Mouse (Mus musculus) thymus, adult 2 months (tissue): ENCODE data around the gene Agpat3. TPM values are rescaled to one million over a fixed set of nuclear protein-coding genes. Genes with fewer than 3 reads are reported as not detected.
A peak's percentile ranks its signal among the peaks of the same experiment; 100 is the strongest.

Source experiments
- DNase-seq: peaks from one replicate; pipeline ENCODE4 v3.0.0; 2021
- H3K27ac ChIP-seq: fragments of 200-500 bp; 2 replicates; pipeline ENCODE4 v1.5.1; 2012; ENCODE audit warnings: low read length, control low read depth; ENCODE audit not compliant: control insufficient read depth, insufficient read depth
- H3K27me3 ChIP-seq: fragments of 200-500 bp; 2 replicates; pipeline ENCODE4 v1.6.1; 2012; ENCODE audit warnings: mild to moderate bottlenecking, low read length, moderate library complexity, mixed read lengths; ENCODE audit not compliant: control insufficient read depth, insufficient read depth
- H3K36me3 ChIP-seq: fragments of 200-500 bp; 2 replicates; pipeline ENCODE4 v1.6.1; 2012; ENCODE audit warnings: mild to moderate bottlenecking, low read length, moderate library complexity; ENCODE audit not compliant: control insufficient read depth, insufficient read depth
- H3K4me1 ChIP-seq: fragments of 200-500 bp; replicated peaks from 2 replicates; pipeline ENCODE4 v1.6.1; 2012; ENCODE audit warnings: low read length; ENCODE audit not compliant: control insufficient read depth, insufficient read depth
- H3K4me3 ChIP-seq: fragments of 200-500 bp; 2 replicates; pipeline ENCODE4 v1.5.1; 2012; ENCODE audit warnings: mild to moderate bottlenecking, low read length, control low read depth, moderate library complexity; ENCODE audit not compliant: control insufficient read depth, insufficient read depth
- CTCF ChIP-seq: fragments of 200-500 bp; IDR thresholded peaks from 2 replicates; pipeline ENCODE4 v1.5.1; 2012; ENCODE audit warnings: mild to moderate bottlenecking, control low read depth, low read length, moderate library complexity, borderline replicate concordance; ENCODE audit not compliant: control insufficient read depth, poor library complexity, insufficient read depth; ENCODE audit errors: extremely low read depth
- POLR2A ChIP-seq: fragments of 200-500 bp; IDR thresholded peaks from 2 replicates; pipeline ENCODE4 v1.6.1; 2012; ENCODE audit warnings: mild to moderate bottlenecking, low read length, control low read depth, moderate library complexity; ENCODE audit not compliant: control insufficient read depth, poor library complexity, insufficient read depth; ENCODE audit errors: extremely low read depth
- WGBS: fragments of 180-500 bp; shearing (Covaris S2); methylation state at CpG from one replicate; pipeline ENCODE4 v1.1.7; 2018; 5-methylcytosine and 5-hydroxymethylcytosine counted together
- polyA plus RNA-seq: library from polyadenylated mRNA; depleted of rRNA; stranded (reverse); fragments of >200 nt; gene quantifications from 2 replicates; pipeline ENCODE4 v1.2.3, GENCODE M21; 2012

Agpat3 gene
- polyA plus RNA-seq, 1 experiment = 423 TPM

DNA sequence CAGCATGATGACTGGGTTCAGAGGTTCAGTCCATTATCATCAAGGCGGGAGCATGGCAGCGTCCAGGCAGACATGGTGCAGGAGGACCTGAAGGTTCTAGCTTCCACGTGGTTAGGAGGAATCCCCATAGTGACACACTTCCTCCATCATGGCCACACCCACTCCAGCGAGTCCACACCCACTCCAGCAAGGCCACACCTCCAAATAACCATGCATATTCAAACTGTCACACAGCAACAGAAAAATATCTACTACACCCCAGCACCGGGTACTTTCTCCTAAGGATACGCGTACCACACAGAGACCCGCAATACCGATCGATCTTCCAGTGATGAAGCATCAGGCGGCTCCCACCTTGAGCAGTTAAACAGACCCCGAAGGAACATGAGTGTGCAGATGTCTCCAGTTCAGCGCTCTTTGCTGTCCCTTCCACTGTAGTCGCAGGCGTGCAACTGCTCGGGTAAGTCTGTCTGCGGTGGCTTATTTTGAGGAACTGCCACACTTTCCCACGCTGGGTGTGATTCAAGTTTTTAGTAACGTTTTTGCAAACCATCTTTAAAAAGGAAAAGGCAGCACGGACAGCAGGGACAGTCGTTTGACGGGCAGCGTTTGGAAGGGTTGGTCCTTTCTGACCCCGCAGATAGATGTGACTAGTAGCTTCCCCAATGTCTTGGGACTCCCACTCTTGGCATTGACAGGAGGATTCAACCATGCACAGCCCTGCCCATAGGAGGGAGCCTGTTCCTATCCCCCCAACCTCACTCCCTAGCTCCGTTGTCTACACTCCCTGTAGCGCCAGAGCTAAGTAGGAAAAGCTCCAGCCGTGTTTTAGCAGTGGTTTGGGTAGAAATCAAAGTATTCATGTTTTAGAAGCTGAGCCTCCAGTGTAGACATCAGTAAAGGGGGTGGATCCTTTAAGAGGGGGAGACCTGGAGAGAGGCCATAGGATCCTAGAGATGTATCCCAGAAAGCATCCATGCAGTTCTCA is 20.7 kb upstream of the Agpat3 start:
- peak; percentile 33 for DNase-seq
- H3K27ac ChIP-seq = no peak overlapping the region

DNA sequence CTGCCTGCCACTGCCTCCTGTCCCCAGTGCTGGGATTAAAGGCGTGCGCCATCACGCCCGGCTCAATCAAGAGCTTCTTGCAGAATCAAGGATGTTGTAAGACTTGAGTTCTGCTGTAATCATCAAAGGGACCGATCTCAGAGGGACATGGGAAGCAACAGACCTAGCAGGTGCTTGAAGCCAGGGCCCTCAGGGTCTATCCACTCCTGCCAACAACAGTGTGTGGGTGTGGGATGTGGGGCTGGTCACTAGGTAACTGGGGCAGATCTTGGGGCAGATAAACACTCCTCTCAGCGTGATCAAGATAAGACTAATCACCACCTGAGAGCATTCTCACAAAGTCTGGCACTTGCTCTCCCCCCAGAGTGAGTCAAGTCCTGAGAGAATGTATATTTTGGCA is 19.5 kb upstream of the Agpat3 start:
- Histone ChIP-seq H3K27ac (no peak overlapping the region), H3K27me3 (no peaks in the 10 kb centered on the region), H3K4me1 (peaks cover 19% of the 10 kb centered on the region), H3K4me3 (no peak overlapping the region), H3K36me3 (no peaks in the 10 kb centered on the region)
- TF ChIP-seq POLR2A (no peak), CTCF (no peak)
- no peak for DNase-seq
- 42% methylated on average over 6 of the region's 6 CpGs for WGBS

More for the DNA sequence above, 20.7 kb upstream of the Agpat3 start:
- 5% methylated on average over 27 of the region's 27 CpGs for WGBS
- H3K27me3 ChIP-seq = no peaks in the 10 kb centered on the region
- no peak for TF ChIP-seq CTCF
- TF ChIP-seq POLR2A = no peak
- peaks cover 23% of the 10 kb centered on the region for H3K4me1 ChIP-seq
- H3K36me3 ChIP-seq = no peaks in the 10 kb centered on the region
- H3K4me3 ChIP-seq = peak overlapping the region; percentile 27

DNA sequence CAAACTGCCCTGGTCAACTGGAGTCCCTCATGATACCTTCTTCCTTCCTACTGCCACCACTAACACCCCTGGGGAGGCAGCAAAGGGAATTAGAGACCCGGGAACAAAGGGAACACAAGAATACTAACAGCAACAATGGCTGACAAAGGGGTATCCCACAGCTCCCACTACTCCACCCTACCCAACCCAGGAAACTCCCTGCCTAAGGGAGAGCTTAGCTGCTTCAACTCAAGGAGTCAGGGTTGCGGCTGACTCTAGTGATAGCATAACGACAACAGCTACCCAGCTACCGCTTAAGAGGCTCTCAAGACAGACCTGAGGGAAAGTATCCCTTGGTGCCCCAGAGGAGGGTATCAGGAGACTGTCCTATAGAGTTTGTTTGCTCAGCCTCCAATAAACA is 15.3 kb upstream of the Agpat3 start:
- peaks cover 11% of the 10 kb centered on the region for H3K4me1 ChIP-seq
- no peak for DNase-seq
- no peak overlapping the region for H3K27ac ChIP-seq
- no peaks in the 10 kb centered on the region for H3K36me3 ChIP-seq
- WGBS = 85% methylated on average over 4 of the region's 4 CpGs
- no peaks in the 10 kb centered on the region for H3K27me3 ChIP-seq
- H3K4me3 ChIP-seq = no peak overlapping the region
- TF ChIP-seq CTCF (no peak), POLR2A (no peak)

DNA sequence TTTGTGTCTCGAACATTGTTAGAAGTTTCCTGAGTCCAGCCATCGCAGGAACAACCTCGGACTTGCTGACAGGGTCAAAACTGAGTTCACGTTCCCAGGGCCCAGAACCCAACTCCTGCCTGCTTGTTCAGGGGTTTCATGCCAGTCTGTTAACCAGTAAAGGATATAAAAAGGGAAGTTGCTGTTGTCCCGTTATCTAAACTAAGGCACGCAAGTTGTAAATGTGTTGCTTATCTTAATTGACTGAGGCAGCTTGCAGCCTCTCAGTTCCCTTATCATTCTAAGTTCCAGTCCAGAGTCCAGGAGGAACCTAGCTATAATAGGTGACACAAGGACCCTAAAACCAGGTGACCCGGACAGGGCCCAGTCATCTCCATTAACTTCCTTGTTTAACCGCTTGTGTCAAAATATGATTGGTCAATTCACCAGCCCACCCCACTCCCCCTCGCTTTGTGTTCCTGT is 14.6 kb upstream of the Agpat3 start:
- Histone ChIP-seq H3K27ac (no peak overlapping the region), H3K4me1 (peaks cover 6% of the 10 kb centered on the region; the same call in 1 of the 2 replicates), H3K4me3 (no peak overlapping the region), H3K27me3 (no peaks in the 10 kb centered on the region), H3K36me3 (no peaks in the 10 kb centered on the region)
- 29% methylated on average over 9 of the region's 9 CpGs for WGBS
- DNase-seq = no peak
- TF ChIP-seq CTCF = no peak
- TF ChIP-seq POLR2A = no peak

DNA sequence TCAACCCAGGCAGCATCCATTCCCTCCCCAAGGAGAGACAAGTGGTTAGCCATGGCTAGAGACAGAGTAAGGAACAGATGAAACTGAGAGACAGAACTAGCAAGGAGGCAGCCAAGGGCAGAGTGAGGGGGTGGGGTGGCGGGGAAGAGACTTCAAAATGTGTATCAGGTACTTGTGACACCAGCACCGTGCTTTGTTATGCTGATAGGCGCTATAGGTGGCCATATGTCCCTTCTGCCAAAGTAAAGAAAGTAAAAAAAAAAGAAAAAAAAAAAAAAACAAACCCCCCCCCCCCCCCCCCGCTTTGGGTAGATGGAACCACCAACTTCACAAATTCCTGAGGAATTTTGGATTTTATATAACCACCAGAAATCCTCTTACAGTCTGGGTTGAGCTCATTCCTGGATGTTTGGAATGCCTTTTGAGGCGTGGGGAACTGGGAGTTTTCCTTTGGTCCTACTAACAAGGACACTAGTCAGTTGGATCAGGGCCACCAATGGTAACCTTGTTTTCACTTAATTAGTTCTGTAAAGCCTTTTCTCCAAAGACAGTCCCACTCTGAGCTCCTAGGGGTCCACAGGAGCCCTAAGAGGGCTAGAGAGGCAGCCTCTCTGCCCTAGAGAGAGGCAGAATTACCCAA is 14.0 kb upstream of the Agpat3 start:
- H3K4me1 ChIP-seq = peaks cover 1% of the 10 kb centered on the region; the same call in 1 of the 2 replicates
- H3K27ac ChIP-seq = no peak overlapping the region
- WGBS = 71% methylated on average over 5 of the region's 5 CpGs
- H3K36me3 ChIP-seq = no peaks in the 10 kb centered on the region
- DNase-seq = no peak
- H3K27me3 ChIP-seq = no peaks in the 10 kb centered on the region
- no peak for TF ChIP-seq CTCF
- no peak for TF ChIP-seq POLR2A
- H3K4me3 ChIP-seq = no peak overlapping the region

GRCm38 (mm10) chr10:78365555-78365954 is 13.3 kb upstream of the Agpat3 start:
- Histone ChIP-seq H3K4me3 (no peak overlapping the region), H3K27me3 (no peaks in the 10 kb centered on the region), H3K36me3 (no peaks in the 10 kb centered on the region), H3K4me1 (no peaks in the 10 kb centered on the region), H3K27ac (no peak overlapping the region)
- TF ChIP-seq CTCF (no peak), POLR2A (no peak)
- 95% methylated on average over 6 of the region's 6 CpGs for WGBS
- no peak for DNase-seq
